Mouse (Mus musculus) MEL (cell line): Measurements from ENCODE around the gene Fbxo24. TPM values are rescaled to one million over a fixed set of nuclear protein-coding genes. Genes with fewer than 3 reads are reported as not detected.

ENCODE experiments used
- DNase-seq: peaks from one replicate; pipeline ENCODE4 v3.0.0; 2011; ENCODE audit warnings: low read depth, low spot score
- H3K27ac ChIP-seq: 2 replicates; pipeline ENCODE4 v1.5.1; 2012; ENCODE audit warnings: low read depth, mild to moderate bottlenecking, control low read depth, low read length, moderate library complexity; ENCODE audit not compliant: control insufficient read depth
- H3K27me3 ChIP-seq, 2 experiments: fragments of 150-350 bp in 1 of 2; sonication (generic) in 1 of 2; 2 replicates each; pipeline ENCODE4 v1.6.1; 2012; ENCODE audit warnings: low read length in 2 of 2, mild to moderate bottlenecking in 2 of 2, improper control_type of control experiment in 1 of 2, moderate library complexity in 1 of 2; ENCODE audit not compliant: insufficient read depth in 2 of 2, control insufficient read depth in 1 of 2
- H3K36me3 ChIP-seq, 2 experiments: 2 replicates each; pipeline ENCODE4 v1.6.1; 2012 to 2014; ENCODE audit warnings: low read length in 2 of 2, improper control_type of control experiment in 1 of 2, inconsistent platforms in 1 of 2, mild to moderate bottlenecking in 1 of 2; ENCODE audit not compliant: insufficient read depth in 2 of 2, control insufficient read depth in 1 of 2
- H3K4me1 ChIP-seq, 2 experiments: fragments of 150-350 bp in 1 of 2; sonication (generic) in 1 of 2; 2 replicates each; pipeline ENCODE4 v1.6.1; 2012; ENCODE audit warnings: low read length in 2 of 2, improper control_type of control experiment in 1 of 2, mild to moderate bottlenecking in 1 of 2; ENCODE audit not compliant: insufficient read depth in 2 of 2, control insufficient read depth in 1 of 2
- H3K4me3 ChIP-seq, 2 experiments: fragments of 150-350 bp in 1 of 2; sonication (generic) in 1 of 2; 2 replicates each; pipeline ENCODE4 v1.5.1; 2012; ENCODE audit warnings: low read depth in 2 of 2, low read length in 2 of 2, mild to moderate bottlenecking in 2 of 2, moderate library complexity in 2 of 2, control low read depth in 1 of 2, improper control_type of control experiment in 1 of 2; ENCODE audit not compliant: control insufficient read depth in 1 of 2, insufficient read depth in 1 of 2
- H3K79me2 ChIP-seq: 2 replicates; pipeline ENCODE4 v1.6.1; 2012; ENCODE audit warnings: mild to moderate bottlenecking, low read length, moderate library complexity; ENCODE audit not compliant: control insufficient read depth, poor library complexity, insufficient read depth
- H3K9ac ChIP-seq: 2 replicates; pipeline ENCODE4 v1.6.1; 2012; ENCODE audit warnings: low read depth, mild to moderate bottlenecking, control low read depth, low read length, moderate library complexity; ENCODE audit not compliant: control insufficient read depth, poor library complexity, severe bottlenecking
- H3K9me3 ChIP-seq: fragments of 150-350 bp; sonication (generic); replicated peaks from 2 replicates; pipeline ENCODE4 v1.6.1; 2012; ENCODE audit warnings: mild to moderate bottlenecking, low read length, improper control_type of control experiment, moderate library complexity; ENCODE audit not compliant: insufficient read depth
- CHD1 ChIP-seq: IDR thresholded peaks from 2 replicates; pipeline ENCODE4 v1.6.1; 2012; ENCODE audit warnings: low read depth, mild to moderate bottlenecking, inconsistent platforms, low read length, improper control_type of control experiment
- E2F4 ChIP-seq: IDR thresholded peaks from 2 replicates; pipeline ENCODE4 v1.6.1; 2011; ENCODE audit warnings: low read depth, low read length, improper control_type of control experiment, borderline replicate concordance
- ELF1 ChIP-seq: IDR thresholded peaks from 2 replicates; pipeline ENCODE4 v1.6.1; 2014; ENCODE audit warnings: low read depth, mild to moderate bottlenecking, inconsistent platforms, low read length, improper control_type of control experiment, moderate library complexity
- EP300 ChIP-seq, 2 experiments: IDR thresholded peaks; 2 replicates each; pipeline ENCODE4 v1.6.1; 2011; ENCODE audit warnings: improper control_type of control experiment in 2 of 2, low read length in 2 of 2, low read depth in 1 of 2, mild to moderate bottlenecking in 1 of 2
- ETS1 ChIP-seq: IDR thresholded peaks from 2 replicates; pipeline ENCODE4 v1.6.1; 2012; ENCODE audit warnings: low read depth, mild to moderate bottlenecking, inconsistent platforms, low read length, improper control_type of control experiment, moderate library complexity
- JUND ChIP-seq: IDR thresholded peaks from 2 replicates; pipeline ENCODE4 v1.6.1; 2011; ENCODE audit warnings: low read depth, mild to moderate bottlenecking, improper control_type of control experiment, low read length
- MAFK ChIP-seq: IDR thresholded peaks from 2 replicates; pipeline ENCODE4 v1.6.1; 2011; ENCODE audit warnings: low read depth, mild to moderate bottlenecking, low read length, improper control_type of control experiment, borderline replicate concordance
- MAZ ChIP-seq: IDR thresholded peaks from 2 replicates; pipeline ENCODE4 v1.6.1; 2012; ENCODE audit warnings: low read depth, mild to moderate bottlenecking, inconsistent platforms, low read length, improper control_type of control experiment
- MEF2A ChIP-seq: IDR thresholded peaks from 2 replicates; pipeline ENCODE4 v1.6.1; 2014; ENCODE audit warnings: low read depth, mild to moderate bottlenecking, inconsistent platforms, low read length, improper control_type of control experiment; ENCODE audit not compliant: poor library complexity, insufficient replicate concordance, severe bottlenecking; ENCODE audit errors: extremely low read depth
- NELFE ChIP-seq: IDR thresholded peaks from 2 replicates; pipeline ENCODE4 v1.6.1; 2011; ENCODE audit warnings: low read depth, low read length, improper control_type of control experiment
- POLR2A ChIP-seq, 2 experiments: IDR thresholded peaks; 2 replicates each; pipeline ENCODE4 v1.6.1; 2011 to 2012; ENCODE audit warnings: low read length in 2 of 2, mild to moderate bottlenecking in 2 of 2, control low read depth in 1 of 2, improper control_type of control experiment in 1 of 2, low read depth in 1 of 2, moderate library complexity in 1 of 2; ENCODE audit not compliant: control insufficient read depth in 1 of 2, insufficient read depth in 1 of 2, poor library complexity in 1 of 2
- TAL1 ChIP-seq: IDR thresholded peaks from 2 replicates; pipeline ENCODE4 v1.6.1; 2012; ENCODE audit warnings: mild to moderate bottlenecking, inconsistent platforms, low read length, moderate library complexity, mixed read lengths
- TBP ChIP-seq: IDR thresholded peaks from 2 replicates; pipeline ENCODE4 v1.8.0; 2011; ENCODE audit warnings: low read depth, low read length, improper control_type of control experiment
- UBTF ChIP-seq: IDR thresholded peaks from 2 replicates; pipeline ENCODE4 v1.6.1; 2012; ENCODE audit warnings: low read depth, mild to moderate bottlenecking, inconsistent platforms, low read length, improper control_type of control experiment, moderate library complexity, borderline replicate concordance; ENCODE audit not compliant: insufficient read depth
- ZC3H11A ChIP-seq: IDR thresholded peaks from 2 replicates; pipeline ENCODE4 v1.6.1; 2012; ENCODE audit warnings: low read depth, mild to moderate bottlenecking, inconsistent platforms, low read length, improper control_type of control experiment
- ZNF384 ChIP-seq: IDR thresholded peaks from 2 replicates; pipeline ENCODE4 v1.6.1; 2012; ENCODE audit warnings: low read depth, mild to moderate bottlenecking, inconsistent platforms, low read length, improper control_type of control experiment
- polyA plus RNA-seq, 2 experiments: library from polyadenylated mRNA; stranded (reverse) in 1 of 2; unstranded in 1 of 2; fragments of >175 nt in 1 of 2; fragments of >200 nt in 1 of 2; gene quantifications; 2 replicates each; pipeline versions ENCODE4 v1.2.1 to v1.2.4; 2012; ENCODE audit warnings: low replicate concordance in 2 of 2, low read depth in 1 of 2; ENCODE audit not compliant: insufficient read length in 2 of 2, insufficient read depth in 1 of 2, missing spikeins in 1 of 2
- total RNA-seq: library from RNA; depleted of rRNA; stranded (reverse); fragments of 300-350 nt; gene quantifications from 2 replicates; pipeline ENCODE4 v1.2.3, GENCODE M21; 2012

The Fbxo24 gene
- total and polyA plus RNA-seq, 3 experiments: 0.42 to 0.46 TPM; not detected in 1

DNA sequence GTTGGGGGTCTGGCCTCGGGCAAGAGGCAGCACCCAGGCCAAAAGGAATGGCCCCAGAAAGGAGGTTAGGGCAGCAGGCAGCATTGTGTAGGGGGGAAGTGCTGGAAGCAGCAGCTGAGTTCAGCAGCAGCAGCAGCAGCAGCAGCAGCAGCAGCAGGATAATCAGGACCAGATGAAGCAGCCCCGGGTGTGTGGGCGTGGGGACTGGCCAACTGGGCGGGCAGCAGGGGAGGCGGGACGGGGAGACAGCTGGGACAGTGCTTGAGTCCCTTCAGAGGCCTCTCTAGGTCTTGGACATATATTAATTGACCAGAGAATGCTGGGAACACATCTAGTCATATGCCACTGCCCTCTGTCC is 17.6 kb downstream of the Fbxo24 start:
- Histone ChIP-seq H3K27me3 (no peaks in the 10 kb centered on the region), H3K27ac (no peak overlapping the region), H3K79me2 (no peaks in the 10 kb centered on the region), H3K4me3 (no peak overlapping the region), H3K36me3 (no peaks in the 10 kb centered on the region), H3K9ac (no peak overlapping the region), H3K9me3 (no peaks in the 10 kb centered on the region), H3K4me1 (no peaks in the 10 kb centered on the region)
- TF ChIP-seq ELF1: no peak
- TF ChIP-seq EP300 (IDR thresholded peaks at IDR 0.05; ENCODE audit: low read depth in 1 of 2, low read length in 2 of 2): no peak
- TF ChIP-seq ZC3H11A: no peak
- TF ChIP-seq CHD1: no peak
- no peak for TF ChIP-seq MEF2A
- TF ChIP-seq TBP: no peak
- TF ChIP-seq MAZ: no peak
- no peak for TF ChIP-seq TAL1
- DNase-seq: no peak

DNA sequence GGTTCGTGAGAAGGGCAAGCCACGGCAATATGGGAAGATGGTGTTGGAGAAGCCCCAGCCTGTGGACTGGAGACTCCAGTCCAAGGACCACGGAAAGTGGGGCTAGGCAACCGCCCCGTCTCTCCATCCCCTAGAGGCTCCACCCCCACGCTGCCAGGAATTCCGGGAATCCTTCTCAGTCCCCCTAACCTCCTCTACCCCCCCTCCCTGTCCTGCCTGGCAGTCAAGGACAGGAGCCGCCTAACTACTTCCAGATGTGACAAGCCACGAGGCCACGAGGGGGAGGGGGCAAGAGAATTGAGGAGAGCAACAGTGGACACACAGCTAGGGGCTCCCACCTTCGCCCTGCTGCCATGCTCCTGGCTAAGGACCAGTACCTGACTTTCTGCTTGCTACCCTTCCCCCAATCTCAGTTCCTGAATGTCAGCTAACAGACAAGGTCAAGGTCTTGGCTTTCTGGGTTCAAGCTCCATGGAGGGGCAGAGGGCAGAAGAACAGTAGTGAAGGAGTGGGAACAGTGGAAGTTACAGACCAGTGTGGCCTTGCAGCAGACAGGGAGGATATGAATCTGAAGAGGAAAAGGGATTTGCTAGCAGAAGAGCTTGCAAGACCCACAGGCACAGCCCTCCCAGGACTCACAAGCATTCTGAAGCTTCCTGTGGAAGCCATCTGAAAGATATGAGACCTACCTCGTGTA is 18.1 kb downstream of the Fbxo24 start:
- no peaks in the 10 kb centered on the region for H3K36me3 ChIP-seq
- TF ChIP-seq POLR2A (IDR thresholded peaks at IDR 0.05; ENCODE audit: control insufficient read depth in 1 of 2, insufficient read depth in 1 of 2, low read depth in 1 of 2, low read length in 2 of 2, poor library complexity in 1 of 2) (no peak), MAFK (no peak), NELFE (no peak), ZNF384 (no peak), CHD1 (no peak), ETS1 (no peak), UBTF (no peak), ZC3H11A (no peak), E2F4 (no peak), JUND (no peak)
- no peak overlapping the region for H3K9ac ChIP-seq
- H3K4me3 ChIP-seq: no peak overlapping the region
- no peaks in the 10 kb centered on the region for H3K79me2 ChIP-seq
- no peaks in the 10 kb centered on the region for H3K9me3 ChIP-seq
- no peaks in the 10 kb centered on the region for H3K27me3 ChIP-seq
- no peaks in the 10 kb centered on the region for H3K4me1 ChIP-seq
- no peak for DNase-seq
- H3K27ac ChIP-seq: no peak overlapping the region
